Mouse (Mus musculus) heart, postnatal 4 days (tissue): ENCODE measurements around the gene Ddc. TPM values are rescaled to one million over a fixed set of nuclear protein-coding genes. Genes with fewer than 3 reads are reported as not detected.
A peak's percentile ranks its signal among the peaks of the same experiment; 100 is the strongest.

Experiments
- DNase-seq: peaks from one replicate; pipeline ENCODE4 v3.0.0; 2021
- total RNA-seq, 2 experiments: library from RNA; stranded (reverse); gene quantifications; 2 replicates each; pipeline ENCODE4 v1.2.3; 2021

Ddc gene
- total RNA-seq, 2 experiments from 2014 or later: 44.6 to 51.4 TPM

- no peak for DNase-seq
These were observed 56.4 kb downstream of the Ddc start for GRCm38 (mm10) chr11:11841590-11841989.

- no peak for DNase-seq
These were observed 57.2 kb downstream of the Ddc start for GRCm38 (mm10) chr11:11840746-11841145.

- DNase-seq: no peak
These were observed 58.1 kb downstream of the Ddc start for GRCm38 (mm10) chr11:11839874-11840273.

GRCm38 (mm10) chr11:11837384-11837783 lies 60.6 kb downstream of the Ddc start:
- DNase-seq: no peak

GRCm38 (mm10) chr11:11836713-11837370 lies 61.1 kb downstream of the Ddc start:
- DNase-seq: peak; percentile 55

- DNase-seq: peak; percentile 40
These were observed 61.7 kb downstream of the Ddc start for GRCm38 (mm10) chr11:11836262-11836661.

GRCm38 (mm10) chr11:11835791-11836190 lies 62.2 kb downstream of the Ddc start:
- no peak for DNase-seq

- no peak for DNase-seq
These were observed 62.6 kb downstream of the Ddc start for GRCm38 (mm10) chr11:11835361-11835760.

GRCm38 (mm10) chr11:11833100-11833499 lies 64.8 kb downstream of the Ddc start:
- no peak for DNase-seq

- DNase-seq: peak; percentile 23
These were observed 65.2 kb downstream of the Ddc start for GRCm38 (mm10) chr11:11832755-11833084.

- no peak for DNase-seq
These were observed 65.8 kb downstream of the Ddc start for GRCm38 (mm10) chr11:11831940-11832754.

GRCm38 (mm10) chr11:11831526-11831925 lies 66.4 kb downstream of the Ddc start:
- DNase-seq: no peak

- DNase-seq: no peak
These were observed 67.0 kb downstream of the Ddc start for GRCm38 (mm10) chr11:11830884-11831495.

- no peak for DNase-seq
These were observed 68.6 kb downstream of the Ddc start for GRCm38 (mm10) chr11:11829161-11830000.

- no peak for DNase-seq
These were observed 69.2 kb downstream of the Ddc start for GRCm38 (mm10) chr11:11828761-11829160.

- DNase-seq: no peak
These were observed 69.7 kb downstream of the Ddc start for GRCm38 (mm10) chr11:11828251-11828650.

- DNase-seq: no peak
These were observed 71.5 kb downstream of the Ddc start for GRCm38 (mm10) chr11:11826475-11826874.

GRCm38 (mm10) chr11:11825670-11826069 lies 72.3 kb downstream of the Ddc start:
- DNase-seq: no peak

GRCm38 (mm10) chr11:11824970-11825635 lies 72.8 kb downstream of the Ddc start:
- DNase-seq: no peak

GRCm38 (mm10) chr11:11823980-11824911 lies 73.7 kb downstream of the Ddc start:
- peak; percentile 51 for DNase-seq
